8 mouse cellular contexts compared by ENCODE assay signal in the genomic region with DNA sequence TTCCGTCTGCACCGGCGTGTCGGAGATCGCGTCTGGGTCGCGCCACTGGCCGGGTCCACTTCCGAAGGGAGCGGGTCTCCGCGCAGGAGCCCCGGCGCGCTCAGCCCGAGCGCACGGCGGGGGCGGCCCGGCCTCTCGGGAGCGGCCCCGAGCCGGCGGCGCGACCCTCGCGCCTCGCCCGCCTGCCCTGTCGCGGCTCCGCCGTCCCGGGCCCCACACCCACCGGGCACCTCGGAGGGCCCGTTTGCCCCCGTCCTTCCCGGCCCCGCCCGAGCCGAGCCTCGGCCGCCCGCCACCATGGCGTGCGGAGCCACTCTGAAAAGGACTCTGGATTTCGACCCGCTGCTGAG. TPM values are rescaled to one million over a fixed set of nuclear protein-coding genes. Genes with fewer than 3 reads are reported as not detected.
DNase-seq lines count a peak whose midpoint lies in the region; ATAC-seq and TF ChIP-seq lines count a peak whose summit lies in the region.

A gene (plus strand): TSS at position 190 of the 350 bp plus-strand sequence.

- peak within 1 kb of the TSS; percentile 92 for H3K27ac ChIP-seq in heart, adult 2 months
- peak within 1 kb of the TSS; percentile 83 for H3K27ac ChIP-seq in MEL (ENCODE audit: control insufficient read depth, low read depth, low read length)
- peak within 1 kb of the TSS; percentile 95 for H3K27ac ChIP-seq in forebrain, embryonic 12.5 days
- H3K27ac ChIP-seq in limb, embryonic 15.5 days, result peak within 1 kb of the TSS; percentile 97
- peak within 1 kb of the TSS; percentile 93 for H3K27ac ChIP-seq in neural tube, embryonic 14.5 days (ENCODE audit: low read depth, low read length)

- no peak for TF ChIP-seq RAD21 in MEL (IDR thresholded peaks at IDR 0.05; ENCODE audit: low read depth, low read length)

- peak within 1 kb of the TSS; percentile 89 for H3K9ac ChIP-seq in heart, adult 2 months (ENCODE audit: low read depth, low read length)
- peak within 1 kb of the TSS; percentile 84 for H3K9ac ChIP-seq in MEL (ENCODE audit: control insufficient read depth, low read depth, low read length, poor library complexity, severe bottlenecking)
- H3K9ac ChIP-seq in forebrain, embryonic 12.5 days, result peak within 1 kb of the TSS; percentile 99
- peak within 1 kb of the TSS; percentile 95 for H3K9ac ChIP-seq in limb, embryonic 15.5 days
- H3K9ac ChIP-seq in neural tube, embryonic 14.5 days (replicated peaks; ENCODE audit: low read depth, low read length), result peak within 1 kb of the TSS; percentile 97

- no peak for DNase-seq in heart, adult 2 months
- DNase-seq in heart, adult 11 months, result no peak
- no peak for DNase-seq in MEL (ENCODE audit: low read depth, low spot score)
- no peak for DNase-seq in right cerebral cortex, adult 2 months (ENCODE audit: low spot score in 2 of 2)

- H3K27me3 ChIP-seq in heart, adult 2 months (ENCODE audit: control insufficient read depth, insufficient read depth, low read length), result no peaks in the 10 kb centered on the region
- no peaks in the 10 kb centered on the region for H3K27me3 ChIP-seq in MEL (ENCODE audit: control insufficient read depth in 1 of 2, insufficient read depth in 2 of 2, low read length in 2 of 2)
- H3K27me3 ChIP-seq in forebrain, embryonic 12.5 days, result no peaks in the 10 kb centered on the region
- H3K27me3 ChIP-seq in limb, embryonic 15.5 days, result no peaks in the 10 kb centered on the region
- H3K27me3 ChIP-seq in neural tube, embryonic 14.5 days (ENCODE audit: control insufficient read depth, insufficient read depth, low read length), result no peaks in the 10 kb centered on the region

- WGBS in heart, adult 2 months, result under 1% methylated on average over 52 of the region's 53 CpGs
- under 1% methylated on average over 46 of the region's 53 CpGs for WGBS in forebrain, embryonic 12.5 days
- WGBS in limb, embryonic 15.5 days, result 0% methylated on average over 32 of the region's 53 CpGs
- WGBS in neural tube, embryonic 14.5 days, result under 1% methylated on average over 44 of the region's 53 CpGs

- no peaks in the 10 kb centered on the region for H3K9me3 ChIP-seq in MEL (replicated peaks; ENCODE audit: insufficient read depth, low read length)
- no peaks in the 10 kb centered on the region for H3K9me3 ChIP-seq in forebrain, embryonic 12.5 days
- no peaks in the 10 kb centered on the region for H3K9me3 ChIP-seq in limb, embryonic 15.5 days
- H3K9me3 ChIP-seq in neural tube, embryonic 14.5 days (ENCODE audit: control insufficient read depth, low read length), result no peaks in the 10 kb centered on the region

- H3K79me2 ChIP-seq in heart, adult 2 months (replicated peaks; ENCODE audit: control insufficient read depth, insufficient read depth, low read length), result peaks cover 5% of the 10 kb centered on the region
- H3K79me2 ChIP-seq in MEL (ENCODE audit: control insufficient read depth, insufficient read depth, low read length, poor library complexity), result peaks cover 40% of the 10 kb centered on the region

- peaks cover 18% of the 10 kb centered on the region for H3K36me3 ChIP-seq in heart, adult 2 months (ENCODE audit: control insufficient read depth, insufficient read depth, low read length)
- peaks cover 7 to 25% of the 10 kb centered on the region in 2 experiments for H3K36me3 ChIP-seq in MEL (ENCODE audit: control insufficient read depth in 1 of 2, insufficient read depth in 2 of 2, low read length in 2 of 2)
- H3K36me3 ChIP-seq in forebrain, embryonic 12.5 days (replicated peaks), result no peaks in the 10 kb centered on the region
- H3K36me3 ChIP-seq in limb, embryonic 15.5 days, result no peaks in the 10 kb centered on the region
- H3K36me3 ChIP-seq in neural tube, embryonic 14.5 days (ENCODE audit: control insufficient read depth, insufficient read depth, low read length), result no peaks in the 10 kb centered on the region

- ATAC-seq in forebrain, embryonic 12.5 days (ENCODE audit: low FRiP score), result peak; percentile 83
- ATAC-seq in hematopoietic stem cell, adult 5-6 weeks (replicated peaks in 1 of 2; ENCODE audit: insufficient read depth in 1 of 2, low FRiP score in 2 of 2, low TSS enrichment in 1 of 2, low read depth in 1 of 2, poor library complexity in 2 of 2, severe bottlenecking in 2 of 2), result no peak
- peak; percentile 47 for ATAC-seq in limb, embryonic 15.5 days (ENCODE audit: insufficient number of reproducible peaks, low FRiP score, low TSS enrichment, low read depth)
- ATAC-seq in neural tube, embryonic 14.5 days (ENCODE audit: low read depth), result no peak; the same call in 1 of the 2 replicates

- peak within 1 kb of the TSS; percentile 81 for H3K4me3 ChIP-seq in heart, adult 2 months
- H3K4me3 ChIP-seq in MEL (ENCODE audit: control insufficient read depth in 1 of 2, insufficient read depth in 1 of 2, low read depth in 2 of 2, low read length in 2 of 2), result peak within 1 kb of the TSS; percentile 73 to 80
- peak within 1 kb of the TSS; percentile 98 for H3K4me3 ChIP-seq in forebrain, embryonic 12.5 days (replicated peaks)
- peak within 1 kb of the TSS; percentile 98 for H3K4me3 ChIP-seq in limb, embryonic 15.5 days
- peak within 1 kb of the TSS; percentile 94 for H3K4me3 ChIP-seq in neural tube, embryonic 14.5 days (ENCODE audit: low read depth, low read length)

- intact Hi-C loops in heart, adult 2 months (cut with DNase I), result loop anchor here (2.0 to 10.0 kb wide), 4 partner anchors 64 to 1236 kb away; a partner anchor contains a TSS

- H3K4me2 ChIP-seq in forebrain, embryonic 12.5 days, result peak within 1 kb of the TSS; percentile 75
- peak within 1 kb of the TSS; percentile 54 for H3K4me2 ChIP-seq in limb, embryonic 15.5 days
- peak within 1 kb of the TSS; percentile 79 for H3K4me2 ChIP-seq in neural tube, embryonic 14.5 days (ENCODE audit: low read depth, low read length)

- no peak for TF ChIP-seq CTCF in heart, adult 2 months (IDR thresholded peaks at IDR 0.05)
- TF ChIP-seq CTCF in MEL (IDR thresholded peaks at IDR 0.05 in 2 of 3, conservative IDR thresholded peaks at IDR 0.05 in 1 of 3; ENCODE audit: control insufficient read depth in 1 of 3, insufficient read depth in 1 of 3, low read depth in 2 of 3, low read length in 3 of 3, poor library complexity in 1 of 3, severe bottlenecking in 1 of 3), result no peak

- TF ChIP-seq POLR2A in heart, adult 2 months (IDR thresholded peaks at IDR 0.05; ENCODE audit: insufficient read depth, low read depth, low read length), result no peak
- TF ChIP-seq POLR2A in MEL (IDR thresholded peaks at IDR 0.05; ENCODE audit: control insufficient read depth in 1 of 2, insufficient read depth in 1 of 2, low read depth in 1 of 2, low read length in 2 of 2, poor library complexity in 1 of 2), result no peak; a peak in 1 of 4 replicates

- no peak for TF ChIP-seq EP300 in heart, adult 2 months (IDR thresholded peaks at IDR 0.05; ENCODE audit: insufficient read depth, low read depth, low read length)
- no peak for TF ChIP-seq EP300 in MEL (IDR thresholded peaks at IDR 0.05; ENCODE audit: low read depth in 1 of 2, low read length in 2 of 2)

- peaks cover 9% of the 10 kb centered on the region for H3K4me1 ChIP-seq in heart, adult 2 months (ENCODE audit: control insufficient read depth, insufficient read depth, low read length)
- peaks cover 3 to 7% of the 10 kb centered on the region in 2 experiments; a peak in 2 of 4 replicates for H3K4me1 ChIP-seq in MEL (ENCODE audit: control insufficient read depth in 1 of 2, insufficient read depth in 2 of 2, low read length in 2 of 2)
- H3K4me1 ChIP-seq in forebrain, embryonic 12.5 days, result peaks cover 34% of the 10 kb centered on the region
- peaks cover 8% of the 10 kb centered on the region; the same call in 1 of the 2 replicates for H3K4me1 ChIP-seq in limb, embryonic 15.5 days
- peaks cover 9% of the 10 kb centered on the region for H3K4me1 ChIP-seq in neural tube, embryonic 14.5 days (ENCODE audit: control insufficient read depth, insufficient read depth, low read length)

TF ChIP-seq in MEL, 35 proteins besides CTCF, POLR2A, EP300 and RAD21:
- TF ChIP-seq MXI1 (IDR thresholded peaks at IDR 0.05; ENCODE audit: low read depth, low read length), result no peak
- no peak for TF ChIP-seq CHD1 (IDR thresholded peaks at IDR 0.05; ENCODE audit: low read depth, low read length)
- TF ChIP-seq UBTF (IDR thresholded peaks at IDR 0.05; ENCODE audit: borderline replicate concordance, insufficient read depth, low read depth, low read length), result no peak
- TF ChIP-seq SMC3 (IDR thresholded peaks at IDR 0.05; ENCODE audit: low read depth, low read length), result no peak
- TF ChIP-seq MAZ (IDR thresholded peaks at IDR 0.05; ENCODE audit: low read depth, low read length), result no peak

RNA-seq across cellular contexts. Expression of the gene that starts here (rescaled TPM):
- 10 to 100 TPM; 54.5 to 62.4 TPM for total RNA-seq in heart, adult 2 months (2021)
- 23.8 and 36.1 TPM in 2 replicates for polyA plus RNA-seq in heart, adult 2 months (2012; rRNA removed)
- total RNA-seq in MEL (2012; rRNA removed), result 23.4 and 28.5 TPM in 2 replicates
- polyA plus RNA-seq in MEL (2012; ENCODE audit: insufficient read depth in 1 of 2, insufficient read length in 2 of 2, low read depth in 1 of 2, low replicate concordance in 2 of 2, missing spikeins in 1 of 2), result 10 to 100 TPM in 1 of 2 experiments, not detected in 1; 45.8 TPM
- polyA plus RNA-seq in forebrain, embryonic 12.5 days (2016; fragmentation: Nextera tagmentation; extraction: Ambion mirVana), result 111 and 118 TPM in 2 replicates
- 55.5 and 66.7 TPM in 2 replicates for total RNA-seq in hematopoietic stem cell, adult 5-6 weeks (2017)
- 41.5 and 48.7 TPM in 2 replicates for polyA plus RNA-seq in limb, embryonic 15.5 days (2015; fragmentation: Nextera tagmentation; extraction: Ambion mirVana)
- 82.1 and 97.2 TPM in 2 replicates for polyA plus RNA-seq in neural tube, embryonic 14.5 days (2014; fragmentation: Nextera tagmentation; extraction: Ambion mirVana)

Comparison
In these comparisons a context has a peak if more than half of its experiments do, and no peak if none do; other contexts are left out.
1. ATAC-seq: peak in forebrain, embryonic 12.5 days (single experiment) and limb, embryonic 15.5 days (single experiment); none in hematopoietic stem cell, adult 5-6 weeks (0 of 2) and neural tube, embryonic 14.5 days (single experiment).
2. Peak in every context shown above with its lines, with median percentiles within 50 percentile points of each other: H3K27ac ChIP-seq, H3K4me3 ChIP-seq, H3K9ac ChIP-seq and H3K4me2 ChIP-seq.